Comparison of ENCODE assay signal across 8 mouse cellular contexts in the genomic region with DNA sequence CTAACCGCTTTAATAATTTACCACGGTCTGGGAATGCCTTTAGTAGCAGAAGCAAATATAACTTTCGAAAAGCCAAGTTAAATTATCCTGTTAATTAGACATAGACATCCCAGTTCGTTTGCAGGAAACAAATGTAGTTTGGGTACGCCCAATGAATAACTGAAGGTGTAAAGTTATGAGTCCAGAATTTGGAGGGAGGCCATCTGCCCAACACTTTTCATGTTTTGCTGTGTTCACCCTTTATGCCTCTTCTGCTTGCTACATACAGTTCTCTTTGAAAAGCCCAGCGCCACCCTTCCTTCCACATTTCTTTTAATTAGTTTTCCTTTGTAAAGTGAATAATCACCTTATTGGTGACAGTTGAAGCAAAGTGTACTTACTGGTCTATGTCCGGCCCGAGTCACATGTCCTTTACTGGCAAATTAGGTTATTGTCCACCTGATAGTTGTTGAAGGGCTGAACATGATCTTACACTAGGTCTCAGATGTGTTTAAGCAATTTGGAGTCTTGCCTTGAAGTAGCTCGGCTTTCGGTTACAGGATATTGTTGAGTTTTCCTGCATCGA. TPM values are rescaled to one million over a fixed set of nuclear protein-coding genes. Genes with fewer than 3 reads are reported as not detected.
A peak's percentile ranks its signal among the peaks of the same experiment; 100 is the strongest.
DNase-seq lines count a peak whose midpoint lies in the region; ATAC-seq and TF ChIP-seq lines count a peak whose summit lies in the region.

No protein-coding gene starts in this region.

- H3K9ac ChIP-seq in lung, postnatal 0 days (replicated peaks; ENCODE audit: low read depth): peak overlapping the region; percentile 90; the same call in 1 of the 2 replicates
- peak overlapping the region; percentile 87 for H3K9ac ChIP-seq in embryonic facial prominence, embryonic 14.5 days (ENCODE audit: low read depth, low read length)
- peak overlapping the region; percentile 96 for H3K9ac ChIP-seq in stomach, embryonic 14.5 days (replicated peaks; ENCODE audit: low read depth, low read length)

- H3K27me3 ChIP-seq in lung, postnatal 0 days (replicated peaks; ENCODE audit: insufficient read depth, low read length): no peaks in the 10 kb centered on the region
- no peaks in the 10 kb centered on the region for H3K27me3 ChIP-seq in embryonic facial prominence, embryonic 14.5 days (replicated peaks; ENCODE audit: control insufficient read depth, insufficient read depth, low read length)
- no peaks in the 10 kb centered on the region for H3K27me3 ChIP-seq in limb, embryonic 10.5 days (ENCODE audit: low read depth, poor library complexity, severe bottlenecking)
- H3K27me3 ChIP-seq in stomach, embryonic 14.5 days (ENCODE audit: control insufficient read depth, insufficient read depth, low read length): no peaks in the 10 kb centered on the region

- H3K9me3 ChIP-seq in lung, postnatal 0 days (ENCODE audit: low read length): no peaks in the 10 kb centered on the region
- H3K9me3 ChIP-seq in embryonic facial prominence, embryonic 14.5 days (ENCODE audit: control insufficient read depth, low read length): no peaks in the 10 kb centered on the region
- H3K9me3 ChIP-seq in limb, embryonic 10.5 days (replicated peaks): no peaks in the 10 kb centered on the region
- H3K9me3 ChIP-seq in stomach, embryonic 14.5 days (ENCODE audit: control insufficient read depth, low read depth, low read length): no peaks in the 10 kb centered on the region

- peaks cover 4% of the 10 kb centered on the region; the same call in 1 of the 2 replicates for H3K4me1 ChIP-seq in lung, postnatal 0 days (ENCODE audit: insufficient read depth, low read depth, low read length)
- H3K4me1 ChIP-seq in embryonic facial prominence, embryonic 14.5 days (ENCODE audit: control insufficient read depth, insufficient read depth, low read length): peaks cover 30% of the 10 kb centered on the region
- H3K4me1 ChIP-seq in limb, embryonic 10.5 days: peaks cover 23% of the 10 kb centered on the region
- H3K4me1 ChIP-seq in stomach, embryonic 14.5 days (ENCODE audit: control insufficient read depth, insufficient read depth, low read length): peaks cover 13% of the 10 kb centered on the region; the same call in 1 of the 2 replicates

- no peak for DNase-seq in lung, postnatal 0 days (ENCODE audit: low spot score)
- no peak for DNase-seq in lung, postnatal 25 days (ENCODE audit: low spot score)
- no peak for DNase-seq in embryonic facial prominence, embryonic 14.5 days (ENCODE audit: low spot score)
- no peak for DNase-seq in limb, embryonic 10.5 days (ENCODE audit: low spot score)
- DNase-seq in right cerebral cortex, postnatal 4 days: no peak
- no peak for DNase-seq in left cerebral cortex, adult 9 months (ENCODE audit: low spot score in 2 of 2)

- TF ChIP-seq EP300 in lung, postnatal 0 days (IDR thresholded peaks at IDR 0.05): no peak

- no peak for ATAC-seq in lung, postnatal 0 days
- ATAC-seq in embryonic facial prominence, embryonic 14.5 days (ENCODE audit: low read depth): no peak
- no peak for ATAC-seq in stomach, embryonic 14.5 days (ENCODE audit: insufficient number of reproducible peaks, insufficient read depth, low FRiP score, low read depth)
- no peak for ATAC-seq in megakaryocyte-erythroid progenitor cell, adult 5-6 weeks (replicated peaks; ENCODE audit: low FRiP score, low TSS enrichment, poor library complexity, severe bottlenecking)

- H3K27ac ChIP-seq in lung, postnatal 0 days (ENCODE audit: low read length): peak overlapping the region; percentile 94; the same call in 1 of the 2 replicates
- H3K27ac ChIP-seq in embryonic facial prominence, embryonic 14.5 days (replicated peaks; ENCODE audit: low read depth, low read length): peak overlapping the region; percentile 95
- H3K27ac ChIP-seq in limb, embryonic 10.5 days: peak overlapping the region; percentile 93; the same call in 1 of the 2 replicates
- peak overlapping the region; percentile 93; the same call in 1 of the 2 replicates for H3K27ac ChIP-seq in stomach, embryonic 14.5 days (ENCODE audit: low read length)

- no peaks in the 10 kb centered on the region for H3K36me3 ChIP-seq in lung, postnatal 0 days (ENCODE audit: insufficient read depth, low read length)
- H3K36me3 ChIP-seq in embryonic facial prominence, embryonic 14.5 days (ENCODE audit: control insufficient read depth, insufficient read depth, low read length): 0 out of 2 replicates have a peak, but pooled peaks cover under 1% of the 10 kb centered on the region
- no peaks in the 10 kb centered on the region for H3K36me3 ChIP-seq in limb, embryonic 10.5 days
- no peaks in the 10 kb centered on the region for H3K36me3 ChIP-seq in stomach, embryonic 14.5 days (ENCODE audit: control insufficient read depth, insufficient read depth, low read length)

- peak overlapping the region; percentile 98 for H3K4me3 ChIP-seq in lung, postnatal 0 days (ENCODE audit: low read depth, low read length)
- peak overlapping the region; percentile 60 for H3K4me3 ChIP-seq in embryonic facial prominence, embryonic 14.5 days (ENCODE audit: low read depth, low read length)
- H3K4me3 ChIP-seq in limb, embryonic 10.5 days: peak overlapping the region; percentile 90
- peak overlapping the region; percentile 94 for H3K4me3 ChIP-seq in stomach, embryonic 14.5 days (ENCODE audit: low read depth, low read length)

- H3K4me2 ChIP-seq in lung, postnatal 0 days (replicated peaks; ENCODE audit: low read depth, low read length): peak overlapping the region; percentile 55
- H3K4me2 ChIP-seq in embryonic facial prominence, embryonic 14.5 days (ENCODE audit: low read depth, low read length): peak overlapping the region; percentile 65
- peak overlapping the region; percentile 69 for H3K4me2 ChIP-seq in stomach, embryonic 14.5 days (replicated peaks; ENCODE audit: low read depth, low read length)

- TF ChIP-seq CTCF in lung, postnatal 0 days (IDR thresholded peaks at IDR 0.05): no peak

- 20% methylated on average over 11 of the region's 11 CpGs for WGBS in lung, postnatal 0 days
- 25% methylated on average over 11 of the region's 11 CpGs for WGBS in embryonic facial prominence, embryonic 14.5 days
- 45% methylated on average over 11 of the region's 11 CpGs for WGBS in limb, embryonic 10.5 days
- WGBS in stomach, embryonic 14.5 days: 32% methylated on average over 11 of the region's 11 CpGs

RNA-seq across cellular contexts. Expression of a gene that starts 1.1 kb away (rescaled TPM):
- polyA plus RNA-seq in lung, postnatal 0 days (2015; fragmentation: Nextera tagmentation; extraction: Ambion mirVana): 38.6 and 41.2 TPM in 2 replicates
- polyA plus RNA-seq in embryonic facial prominence, embryonic 14.5 days (2014; fragmentation: Nextera tagmentation; extraction: Ambion mirVana): 52.2 and 53.3 TPM in 2 replicates
- 39.9 and 45.3 TPM in 2 replicates for polyA plus RNA-seq in limb, embryonic 10.5 days (2016; fragmentation: Nextera tagmentation; extraction: Ambion mirVana)
- polyA plus RNA-seq in stomach, embryonic 14.5 days (2014; fragmentation: Nextera tagmentation; extraction: Ambion mirVana): 51.7 and 53.8 TPM in 2 replicates
- total RNA-seq in megakaryocyte-erythroid progenitor cell, adult 5-6 weeks (2014; fragmentation: Nextera tagmentation): 26.5 and 27.6 TPM in 2 replicates
- total RNA-seq in megakaryocyte-erythroid progenitor cell, adult 5-6 weeks (2017): 60.5 and 70.7 TPM in 2 replicates

RNA-seq across cellular contexts. Expression of a gene that starts 52.1 kb away (rescaled TPM):
- polyA plus RNA-seq in lung, postnatal 0 days (2015; fragmentation: Nextera tagmentation; extraction: Ambion mirVana): 56.3 and 61.9 TPM in 2 replicates
- polyA plus RNA-seq in embryonic facial prominence, embryonic 14.5 days (2014; fragmentation: Nextera tagmentation; extraction: Ambion mirVana): 54.0 and 56.5 TPM in 2 replicates
- polyA plus RNA-seq in limb, embryonic 10.5 days (2016; fragmentation: Nextera tagmentation; extraction: Ambion mirVana): 55.2 and 55.8 TPM in 2 replicates
- 56.3 and 61.0 TPM in 2 replicates for polyA plus RNA-seq in stomach, embryonic 14.5 days (2014; fragmentation: Nextera tagmentation; extraction: Ambion mirVana)
- total RNA-seq in megakaryocyte-erythroid progenitor cell, adult 5-6 weeks (2014; fragmentation: Nextera tagmentation): 40.2 and 42.1 TPM in 2 replicates
- total RNA-seq in megakaryocyte-erythroid progenitor cell, adult 5-6 weeks (2017): 24.7 and 26.4 TPM in 2 replicates
